Mouse (Mus musculus) lung, postnatal 0 days (tissue): ENCODE data around the gene Stat2.

Experiments
- CTCF ChIP-seq: IDR thresholded peaks from 2 replicates; pipeline ENCODE4 v1.5.1; 2016; ENCODE audit warnings: antibody characterized with exemption, mild to moderate bottlenecking
- EP300 ChIP-seq: IDR thresholded peaks from 2 replicates; pipeline ENCODE4 v1.6.1; 2016; ENCODE audit warnings: antibody characterized with exemption, mild to moderate bottlenecking, control low read depth

DNA sequence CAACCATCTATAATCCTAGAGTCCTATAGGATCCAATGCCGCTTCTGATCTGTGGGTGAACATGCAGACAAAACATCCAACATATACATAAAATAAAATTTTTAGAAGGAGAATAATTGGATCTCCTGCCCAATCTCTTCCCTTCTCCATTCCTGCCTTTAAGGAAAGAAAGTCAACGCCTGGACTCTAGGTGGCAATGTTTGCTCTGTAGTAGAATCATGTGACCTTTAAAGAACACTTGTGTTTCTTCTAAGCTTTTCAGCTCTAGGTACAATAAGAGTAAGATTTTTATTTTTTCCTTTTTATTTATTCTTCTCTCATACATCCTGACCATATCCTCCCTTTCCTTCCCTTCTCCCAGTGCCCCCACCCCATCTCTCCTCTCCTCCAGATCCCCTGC is 1.5 kb downstream of the Stat2 start:
- TF ChIP-seq CTCF (peak; percentile 64), EP300 (no peak)
